Mouse (Mus musculus): ENCODE results near the gene Ebf4. TPM values are rescaled to one million over a fixed set of nuclear protein-coding genes. Genes with fewer than 3 reads are reported as not detected.
A peak's percentile ranks its signal among the peaks of the same experiment; 100 is the strongest.

Gene Ebf4
- polyA plus RNA-seq (2014; fragmentation: Nextera tagmentation; extraction: Ambion mirVana), result 1.3 and 1.8 TPM in 2 replicates

DNA sequence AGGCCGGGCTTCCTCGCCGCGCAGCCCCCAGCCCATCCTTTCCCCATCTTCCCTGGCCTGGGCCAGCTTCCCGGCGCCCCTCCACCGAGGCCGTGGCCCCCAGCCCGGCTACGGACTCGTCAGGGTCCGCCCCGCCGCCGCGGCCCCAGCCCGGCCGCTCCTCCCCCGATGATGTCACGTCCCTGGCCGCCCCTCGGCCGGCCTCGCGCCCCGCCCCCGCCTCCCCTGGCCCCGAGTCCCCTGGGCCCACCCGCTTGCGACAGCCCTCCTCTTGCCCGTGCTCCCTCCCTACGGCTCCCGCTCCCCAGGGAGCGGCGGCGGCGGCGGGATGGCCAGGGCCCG, at the start of gene Ebf4:
TSS of gene Ebf4 (plus strand) at position 234 of the 342 bp plus-strand sequence.
- H3K9ac ChIP-seq (ENCODE audit: low read length), result peak within 1 kb of the TSS; percentile 84
- H3K4me2 ChIP-seq, result peak within 1 kb of the TSS; percentile 56
- H3K9me3 ChIP-seq (ENCODE audit: control insufficient read depth, low read length), result no peaks in the 10 kb centered on the region
- ATAC-seq (ENCODE audit: low FRiP score) (peak; percentile 83), DNase-seq (ENCODE audit: low spot score, missing footprints) (peak; percentile 97)
- H3K36me3 ChIP-seq (ENCODE audit: control insufficient read depth, insufficient read depth, low read length), result no peaks in the 10 kb centered on the region; the same call in 1 of the 2 replicates
- WGBS, result 0% methylated on average over 27 of the region's 39 CpGs
- peak within 1 kb of the TSS; percentile 83 for H3K4me3 ChIP-seq (ENCODE audit: low read depth, low read length)
- H3K4me1 ChIP-seq (ENCODE audit: control insufficient read depth, insufficient read depth, low read length), result peaks cover 24% of the 10 kb centered on the region
- H3K27me3 ChIP-seq (ENCODE audit: control insufficient read depth, insufficient read depth, low read length), result peaks cover 5% of the 10 kb centered on the region
- peak within 1 kb of the TSS; percentile 56 for H3K27ac ChIP-seq (ENCODE audit: low read depth, low read length)

DNA sequence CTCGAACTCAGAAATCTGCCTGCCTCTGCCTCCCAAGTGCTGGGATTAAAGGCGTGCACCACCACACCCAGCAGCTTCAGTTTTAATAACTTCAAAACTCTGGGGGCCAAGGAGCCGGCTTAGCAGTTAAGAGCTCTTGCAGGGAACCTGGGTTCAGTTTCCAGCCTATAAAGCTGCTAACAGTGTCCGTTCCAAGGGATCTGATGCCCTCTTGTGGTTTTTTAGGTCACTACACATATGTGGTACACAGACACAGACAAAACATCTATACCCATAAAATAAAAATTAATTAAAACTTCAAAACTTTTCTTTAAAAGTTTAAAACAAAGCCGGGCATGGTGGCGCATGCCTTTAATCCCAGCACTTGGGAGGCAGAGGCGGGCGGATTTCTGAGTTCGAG, 48.1 kb upstream of the Ebf4 start:
- Histone ChIP-seq H3K27ac (ENCODE audit: low read depth, low read length) (no peak overlapping the region), H3K9me3 (ENCODE audit: control insufficient read depth, low read length) (no peaks in the 10 kb centered on the region), H3K4me1 (ENCODE audit: control insufficient read depth, insufficient read depth, low read length) (no peaks in the 10 kb centered on the region), H3K4me2 (no peak overlapping the region), H3K36me3 (ENCODE audit: control insufficient read depth, insufficient read depth, low read length) (no peaks in the 10 kb centered on the region), H3K9ac (ENCODE audit: low read length) (no peak overlapping the region), H3K27me3 (ENCODE audit: control insufficient read depth, insufficient read depth, low read length) (no peaks in the 10 kb centered on the region), H3K4me3 (ENCODE audit: low read depth, low read length) (no peak overlapping the region)
- DNase-seq (ENCODE audit: low spot score, missing footprints) (peak; percentile 92), ATAC-seq (ENCODE audit: low FRiP score) (no peak)
- WGBS, result 48% methylated on average over 9 of the region's 9 CpGs

DNA sequence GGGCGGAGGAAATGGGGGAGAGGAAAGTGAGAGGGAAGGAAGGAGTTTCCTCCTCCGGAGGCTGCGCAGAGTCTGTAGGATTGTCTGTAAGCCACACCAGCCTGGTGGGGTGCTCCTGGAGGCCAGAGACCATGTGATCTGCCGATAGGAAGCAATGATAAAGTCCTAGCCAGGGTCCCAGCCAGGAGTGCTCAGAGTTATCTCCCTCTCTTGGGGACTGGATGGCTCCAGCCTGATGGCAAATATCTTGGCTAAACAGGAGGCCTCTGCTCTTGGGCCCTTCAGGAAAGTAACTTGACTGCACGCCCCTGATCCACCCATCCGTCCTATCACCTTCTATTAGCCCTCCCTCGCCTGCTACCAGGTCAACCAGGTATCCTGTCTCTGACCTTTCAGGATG, 46.7 kb upstream of the Ebf4 start:
- Histone ChIP-seq H3K4me3 (ENCODE audit: low read depth, low read length) (no peak overlapping the region), H3K27me3 (ENCODE audit: control insufficient read depth, insufficient read depth, low read length) (no peaks in the 10 kb centered on the region), H3K9me3 (ENCODE audit: control insufficient read depth, low read length) (no peaks in the 10 kb centered on the region), H3K4me2 (no peak overlapping the region), H3K4me1 (ENCODE audit: control insufficient read depth, insufficient read depth, low read length) (no peaks in the 10 kb centered on the region), H3K27ac (ENCODE audit: low read depth, low read length) (no peak overlapping the region), H3K36me3 (ENCODE audit: control insufficient read depth, insufficient read depth, low read length) (no peaks in the 10 kb centered on the region), H3K9ac (ENCODE audit: low read length) (no peak overlapping the region)
- ATAC-seq (ENCODE audit: low FRiP score) (no peak), DNase-seq (ENCODE audit: low spot score, missing footprints) (no peak)
- 72% methylated on average over 7 of the region's 7 CpGs for WGBS

DNA sequence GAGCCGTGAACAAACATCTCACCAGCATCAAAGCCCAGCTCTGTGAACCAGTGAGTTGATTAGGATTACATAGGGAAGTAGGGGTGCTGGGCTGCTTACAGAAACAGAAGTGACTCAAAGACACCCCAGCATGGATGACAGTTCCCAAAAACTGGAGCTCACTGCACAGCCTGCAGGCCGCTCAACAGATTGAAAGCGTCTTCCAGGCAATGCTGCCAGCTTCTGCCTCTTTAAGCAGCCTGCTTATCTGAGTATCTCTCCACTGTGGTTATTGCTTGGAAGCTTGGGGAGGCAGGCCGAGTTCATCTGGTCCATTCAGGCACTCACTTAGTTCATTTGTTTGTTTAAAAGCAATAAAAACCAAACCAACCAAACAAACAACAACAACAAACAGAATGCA, 38.2 kb upstream of the Ebf4 start:
- Histone ChIP-seq H3K9me3 (ENCODE audit: control insufficient read depth, low read length) (no peaks in the 10 kb centered on the region), H3K9ac (ENCODE audit: low read length) (no peak overlapping the region), H3K4me2 (no peak overlapping the region), H3K27ac (ENCODE audit: low read depth, low read length) (no peak overlapping the region), H3K27me3 (ENCODE audit: control insufficient read depth, insufficient read depth, low read length) (no peaks in the 10 kb centered on the region), H3K4me1 (ENCODE audit: control insufficient read depth, insufficient read depth, low read length) (no peaks in the 10 kb centered on the region), H3K36me3 (ENCODE audit: control insufficient read depth, insufficient read depth, low read length) (no peaks in the 10 kb centered on the region), H3K4me3 (ENCODE audit: low read depth, low read length) (no peak overlapping the region)
- 88% methylated on average over 4 of the region's 4 CpGs for WGBS
- DNase-seq (ENCODE audit: low spot score, missing footprints), result no peak
- no peak for ATAC-seq (ENCODE audit: low FRiP score)

DNA sequence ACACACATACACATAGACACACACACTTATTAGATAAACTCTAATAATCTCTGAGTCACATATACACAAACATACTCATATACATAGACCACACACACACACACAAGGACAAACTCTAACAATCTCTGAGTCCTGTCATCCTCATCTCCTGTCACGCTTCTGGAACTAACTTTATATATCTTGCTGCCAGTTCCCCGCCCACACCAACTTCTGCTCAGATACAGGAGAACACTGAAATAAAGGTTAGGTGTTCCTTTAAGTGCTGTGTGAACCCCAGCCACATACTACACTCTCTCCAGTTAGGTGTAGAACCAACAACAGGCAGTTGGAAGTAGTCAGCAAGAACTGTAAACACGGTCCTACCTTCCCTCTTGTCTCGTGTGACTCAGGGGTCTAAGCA, 34.1 kb upstream of the Ebf4 start:
- Histone ChIP-seq H3K4me3 (ENCODE audit: low read depth, low read length) (no peak overlapping the region), H3K9ac (ENCODE audit: low read length) (no peak overlapping the region), H3K4me1 (ENCODE audit: control insufficient read depth, insufficient read depth, low read length) (no peaks in the 10 kb centered on the region), H3K27ac (ENCODE audit: low read depth, low read length) (no peak overlapping the region), H3K4me2 (no peak overlapping the region), H3K9me3 (ENCODE audit: control insufficient read depth, low read length) (no peaks in the 10 kb centered on the region), H3K27me3 (ENCODE audit: control insufficient read depth, insufficient read depth, low read length) (no peaks in the 10 kb centered on the region), H3K36me3 (ENCODE audit: control insufficient read depth, insufficient read depth, low read length) (no peaks in the 10 kb centered on the region)
- DNase-seq (ENCODE audit: low spot score, missing footprints), result no peak
- ATAC-seq (ENCODE audit: low FRiP score), result no peak
- WGBS, result 87% methylated on average over 4 of the region's 4 CpGs

DNA sequence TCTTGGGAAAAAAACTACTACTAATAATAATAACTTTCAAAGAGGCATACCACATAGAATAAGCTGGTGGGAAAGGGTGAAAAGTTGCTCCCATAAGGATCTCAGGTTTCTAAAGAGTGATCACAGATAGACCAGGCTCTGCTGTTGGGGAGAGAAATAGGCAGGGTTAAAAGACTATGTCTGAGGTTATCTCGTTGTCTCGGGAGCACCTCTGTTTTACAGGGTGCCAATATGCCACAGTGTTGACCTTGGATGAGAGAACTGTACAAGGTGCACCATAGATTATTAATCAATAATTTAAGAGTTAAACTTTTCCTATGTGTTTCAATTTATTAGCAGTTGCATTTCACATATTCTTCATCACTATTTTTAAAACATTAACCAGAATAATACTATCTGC, 33.1 kb upstream of the Ebf4 start:
- no peaks in the 10 kb centered on the region for H3K36me3 ChIP-seq (ENCODE audit: control insufficient read depth, insufficient read depth, low read length)
- no peaks in the 10 kb centered on the region for H3K9me3 ChIP-seq (ENCODE audit: control insufficient read depth, low read length)
- H3K4me2 ChIP-seq, result no peak overlapping the region
- no peak overlapping the region for H3K9ac ChIP-seq (ENCODE audit: low read length)
- H3K4me1 ChIP-seq (ENCODE audit: control insufficient read depth, insufficient read depth, low read length), result no peaks in the 10 kb centered on the region
- no peak overlapping the region for H3K4me3 ChIP-seq (ENCODE audit: low read depth, low read length)
- DNase-seq (ENCODE audit: low spot score, missing footprints) (no peak), ATAC-seq (ENCODE audit: low FRiP score) (no peak)
- no peaks in the 10 kb centered on the region for H3K27me3 ChIP-seq (ENCODE audit: control insufficient read depth, insufficient read depth, low read length)
- no peak overlapping the region for H3K27ac ChIP-seq (ENCODE audit: low read depth, low read length)
- 88% methylated on average over 2 of the region's 2 CpGs for WGBS

DNA sequence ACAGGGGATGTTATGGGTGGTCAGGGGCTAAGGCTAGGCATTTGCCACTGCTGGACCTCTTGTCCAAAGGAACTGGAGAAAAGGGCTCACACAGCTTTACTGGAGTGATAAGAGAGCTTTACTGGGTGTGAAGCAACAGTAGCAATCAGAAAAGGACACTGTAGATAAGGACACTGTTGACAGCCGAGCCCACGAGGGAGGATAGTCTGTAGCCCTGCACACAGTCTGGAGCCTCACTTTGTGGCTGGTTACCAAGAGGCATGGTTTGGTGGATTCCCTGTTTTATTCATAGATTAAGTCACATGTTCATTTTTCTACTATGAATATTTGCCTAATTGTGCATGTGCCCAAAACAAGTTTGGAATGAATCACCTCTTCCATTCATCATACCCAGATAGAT, 32.6 kb upstream of the Ebf4 start:
- WGBS, result 87% methylated on average over 2 of the region's 2 CpGs
- no peak overlapping the region for H3K27ac ChIP-seq (ENCODE audit: low read depth, low read length)
- no peaks in the 10 kb centered on the region for H3K9me3 ChIP-seq (ENCODE audit: control insufficient read depth, low read length)
- DNase-seq (ENCODE audit: low spot score, missing footprints) (no peak), ATAC-seq (ENCODE audit: low FRiP score) (no peak)
- no peaks in the 10 kb centered on the region for H3K4me1 ChIP-seq (ENCODE audit: control insufficient read depth, insufficient read depth, low read length)
- H3K27me3 ChIP-seq (ENCODE audit: control insufficient read depth, insufficient read depth, low read length), result no peaks in the 10 kb centered on the region
- H3K36me3 ChIP-seq (ENCODE audit: control insufficient read depth, insufficient read depth, low read length), result no peaks in the 10 kb centered on the region
- no peak overlapping the region for H3K4me2 ChIP-seq
- H3K9ac ChIP-seq (ENCODE audit: low read length), result no peak overlapping the region
- no peak overlapping the region for H3K4me3 ChIP-seq (ENCODE audit: low read depth, low read length)

DNA sequence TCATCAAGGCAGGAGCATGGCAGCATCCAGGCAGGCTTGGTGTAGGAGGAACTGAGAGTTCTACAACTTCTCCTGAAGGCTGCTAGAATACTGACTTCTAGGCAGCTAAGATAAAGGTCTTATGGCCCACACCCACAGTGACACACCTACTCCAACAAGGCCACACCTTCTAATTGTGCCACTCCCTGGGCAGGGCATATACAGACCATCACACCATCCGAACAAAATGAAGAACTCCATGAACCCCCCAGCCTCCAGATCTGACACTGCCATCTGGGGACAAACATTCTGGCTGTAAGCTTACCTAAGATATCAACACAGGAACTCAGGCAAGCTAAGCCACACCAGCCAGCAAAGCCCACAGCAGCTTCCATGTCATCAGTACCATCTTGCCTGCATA, 29.4 kb upstream of the Ebf4 start:
- Histone ChIP-seq H3K4me1 (ENCODE audit: control insufficient read depth, insufficient read depth, low read length) (no peaks in the 10 kb centered on the region), H3K36me3 (ENCODE audit: control insufficient read depth, insufficient read depth, low read length) (no peaks in the 10 kb centered on the region), H3K27ac (ENCODE audit: low read depth, low read length) (no peak overlapping the region), H3K9me3 (ENCODE audit: control insufficient read depth, low read length) (no peaks in the 10 kb centered on the region), H3K4me2 (no peak overlapping the region), H3K27me3 (ENCODE audit: control insufficient read depth, insufficient read depth, low read length) (no peaks in the 10 kb centered on the region), H3K4me3 (ENCODE audit: low read depth, low read length) (no peak overlapping the region), H3K9ac (ENCODE audit: low read length) (no peak overlapping the region)
- no peak for DNase-seq (ENCODE audit: low spot score, missing footprints)
- no peak for ATAC-seq (ENCODE audit: low FRiP score)
- 83% methylated on average over 1 of the region's 1 CpGs for WGBS

DNA sequence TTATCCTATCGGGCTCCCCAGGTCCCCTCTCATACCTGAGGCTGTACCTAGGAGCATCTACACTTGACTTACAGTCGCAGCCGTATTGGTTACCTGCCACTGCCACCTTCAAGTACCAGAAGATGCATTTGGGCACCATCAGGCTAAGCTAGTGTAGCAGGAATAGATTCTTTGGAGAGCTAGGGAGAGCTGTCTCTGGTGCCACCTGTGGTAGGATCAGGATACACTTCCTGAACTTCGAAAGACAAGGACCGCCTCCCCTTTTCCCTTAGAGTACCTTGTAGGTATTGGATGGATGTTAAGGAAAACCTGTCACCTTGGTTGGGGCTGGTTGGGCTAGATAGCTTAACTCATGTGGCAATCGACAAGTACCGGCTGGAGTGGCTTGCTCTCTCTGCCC, 26.9 kb upstream of the Ebf4 start:
- Histone ChIP-seq H3K9ac (ENCODE audit: low read length) (no peak overlapping the region), H3K4me2 (no peak overlapping the region), H3K4me1 (ENCODE audit: control insufficient read depth, insufficient read depth, low read length) (peaks cover 1% of the 10 kb centered on the region), H3K27me3 (ENCODE audit: control insufficient read depth, insufficient read depth, low read length) (no peaks in the 10 kb centered on the region), H3K27ac (ENCODE audit: low read depth, low read length) (no peak overlapping the region), H3K4me3 (ENCODE audit: low read depth, low read length) (no peak overlapping the region), H3K9me3 (ENCODE audit: control insufficient read depth, low read length) (no peaks in the 10 kb centered on the region), H3K36me3 (ENCODE audit: control insufficient read depth, insufficient read depth, low read length) (no peaks in the 10 kb centered on the region)
- 70% methylated on average over 7 of the region's 7 CpGs for WGBS
- no peak for DNase-seq (ENCODE audit: low spot score, missing footprints)
- ATAC-seq (ENCODE audit: low FRiP score), result no peak

DNA sequence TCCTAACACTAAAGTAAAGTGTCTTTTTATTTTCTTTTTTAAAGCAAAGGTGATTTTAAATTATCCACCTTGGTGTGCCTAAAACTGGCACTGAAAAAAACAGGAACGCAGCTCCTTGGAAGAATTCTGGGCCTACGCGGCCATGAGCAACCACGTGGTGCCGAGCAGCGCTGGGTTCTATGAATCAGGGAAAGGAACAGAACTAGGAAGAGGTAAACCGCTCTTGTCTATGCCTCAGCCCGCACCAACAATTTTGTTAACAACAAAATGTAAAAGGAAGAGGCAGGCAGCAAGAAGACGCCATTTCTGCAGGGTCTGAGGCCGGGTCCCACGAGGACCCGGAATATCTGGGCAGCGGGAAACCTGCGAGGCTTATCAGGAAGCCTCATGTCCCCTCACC, 21.2 kb upstream of the Ebf4 start:
- peaks cover 32% of the 10 kb centered on the region for H3K36me3 ChIP-seq (ENCODE audit: control insufficient read depth, insufficient read depth, low read length)
- H3K4me3 ChIP-seq (ENCODE audit: low read depth, low read length), result peak overlapping the region; percentile 91
- H3K27ac ChIP-seq (ENCODE audit: low read depth, low read length), result peak overlapping the region; percentile 86; the same call in 1 of the 2 replicates
- H3K4me2 ChIP-seq, result peak overlapping the region; percentile 90
- H3K9ac ChIP-seq (ENCODE audit: low read length), result peak overlapping the region; percentile 96
- 2% methylated on average over 14 of the region's 14 CpGs for WGBS
- peaks cover 20% of the 10 kb centered on the region for H3K4me1 ChIP-seq (ENCODE audit: control insufficient read depth, insufficient read depth, low read length)
- no peaks in the 10 kb centered on the region for H3K27me3 ChIP-seq (ENCODE audit: control insufficient read depth, insufficient read depth, low read length)
- H3K9me3 ChIP-seq (ENCODE audit: control insufficient read depth, low read length), result no peaks in the 10 kb centered on the region
- DNase-seq (ENCODE audit: low spot score, missing footprints) (no peak), ATAC-seq (ENCODE audit: low FRiP score) (no peak; the same call in 1 of the 2 replicates)

Measured in midbrain, embryonic 11.5 days (tissue).